Mouse (Mus musculus): ENCODE results near the gene Cbfa2t2.

GRCm38 (mm10) chr2:154412018-154412666, 24.1 kb upstream of the Cbfa2t2 start:
- TF ChIP-seq TCF12 (IDR thresholded peaks at IDR 0.05; ENCODE audit: insufficient read depth, poor library complexity, severe bottlenecking) = no peak
- TF ChIP-seq POLR2AphosphoS2 (IDR thresholded peaks at IDR 0.05; ENCODE audit: insufficient read length, low read depth) = no peak
- TF ChIP-seq USF1 (IDR thresholded peaks at IDR 0.05; ENCODE audit: low read depth) = no peak
- TF ChIP-seq MYOG (IDR thresholded peaks at IDR 0.05; ENCODE audit: control insufficient read depth in 1 of 3, insufficient read depth in 1 of 3, insufficient read length in 2 of 3, low read depth in 2 of 3) = no peak
- TF ChIP-seq E2F4 (IDR thresholded peaks at IDR 0.05; ENCODE audit: insufficient read depth) = no peak
- no peak for TF ChIP-seq POLR2A (IDR thresholded peaks at IDR 0.05; ENCODE audit: insufficient read length, low read depth)
- TF ChIP-seq REST (IDR thresholded peaks at IDR 0.05; ENCODE audit: insufficient read depth, insufficient read length) = no peak

Measured in myocyte (in vitro differentiated cells).